Mouse (Mus musculus) adrenal gland, adult 18-20 months (tissue): ENCODE data around the gene Hsd3b4. TPM values are rescaled to one million over a fixed set of nuclear protein-coding genes. Genes with fewer than 3 reads are reported as not detected.
"Not testable (repeated sequence)": the region's sequence is repeated elsewhere in the genome, so short reads cannot be mapped to it uniquely, and the experiment has no call there.

ENCODE experiments used
- DNase-seq, 2 experiments: peaks; one replicate each; pipeline ENCODE4 v3.0.0; 2021 to 2022; ENCODE audit warnings: low spot score in 2 of 2
- long read RNA-seq, 2 experiments: library from polyadenylated mRNA; stranded (forward); transcript quantifications; one replicate each; pipeline ENCODE4 v2.0.0; 2021
- total RNA-seq, 2 experiments: library from RNA; stranded (reverse); gene quantifications; 1 replicate in 1 of 2; 2 replicates in 1 of 2; pipeline ENCODE4 v1.2.3; 2021

The Hsd3b4 gene
- not detected for total RNA-seq
- long read RNA-seq, experiment 1, result 0 reads
- long read RNA-seq, experiment 2, result 0 reads

- DNase-seq, result not testable (repeated sequence)
These were observed at the start of gene Hsd3b4 for GRCm38 (mm10) chr3:98510414-98510813. Gene Hsd3b4, minus strand, starts transcription at chr3:98510514.

- not testable (repeated sequence) for DNase-seq
These were observed 40.5 kb upstream of the Hsd3b4 start for GRCm38 (mm10) chr3:98550832-98551231.

DNA sequence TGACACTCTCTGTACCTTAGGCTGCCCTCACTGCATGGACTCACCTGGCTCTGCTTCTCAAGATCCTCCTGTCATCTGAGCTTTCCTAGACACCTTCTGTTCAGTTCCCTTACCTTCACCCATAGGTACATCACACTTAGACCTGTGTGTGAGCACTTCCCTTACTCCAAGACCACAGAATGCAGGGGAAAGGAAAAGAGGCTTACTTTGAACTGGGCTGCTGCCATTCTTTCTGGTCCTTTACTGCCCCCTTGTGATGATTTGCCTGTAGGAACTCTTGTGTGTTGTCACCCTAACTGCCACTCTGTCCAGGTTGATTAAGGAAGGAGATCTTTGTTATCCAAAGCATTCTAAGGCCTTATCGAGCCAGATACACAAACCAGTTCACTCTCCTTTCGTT, 39.9 kb upstream of the Hsd3b4 start:
- not testable (repeated sequence) for DNase-seq

DNA sequence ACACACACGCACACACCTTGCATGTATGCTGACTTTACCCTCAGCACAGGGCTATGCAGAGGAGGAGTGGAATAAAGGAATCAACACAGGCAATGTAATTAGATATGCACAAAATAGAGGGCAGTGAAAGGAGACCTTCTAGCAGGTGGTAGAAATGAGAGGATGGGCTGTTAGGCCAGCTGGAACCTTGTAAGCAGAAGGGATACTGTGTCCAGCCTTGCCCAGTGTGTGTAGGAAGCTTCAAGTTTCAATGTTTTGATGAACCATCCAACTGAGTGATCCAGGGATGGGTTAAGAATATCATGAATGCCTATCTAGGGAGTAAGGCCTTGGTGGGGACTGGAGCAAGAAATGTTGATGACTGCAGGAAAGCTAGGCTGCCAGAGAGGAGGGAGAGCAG, 38.2 kb upstream of the Hsd3b4 start:
- not testable (repeated sequence) for DNase-seq

DNA sequence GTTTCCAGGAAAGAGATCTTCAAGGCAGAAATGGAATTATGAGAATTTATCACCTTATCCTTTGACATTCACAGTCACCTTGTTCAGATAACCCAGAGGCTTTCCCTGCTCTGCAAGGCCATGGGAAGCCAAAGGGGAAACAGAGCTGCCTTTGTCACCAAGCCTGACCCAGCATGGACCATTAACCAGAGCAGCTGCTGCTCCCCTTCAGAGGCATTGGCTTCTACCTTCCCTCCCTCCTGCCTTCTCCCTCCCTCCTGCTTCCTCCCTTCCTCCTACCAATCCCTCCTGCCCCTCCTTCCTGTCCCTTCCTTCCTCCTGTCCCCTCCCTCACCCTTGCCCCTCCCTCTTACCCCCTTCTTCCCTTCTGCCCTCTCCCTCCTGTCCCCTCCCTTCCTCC, 37.3 kb upstream of the Hsd3b4 start:
- not testable (repeated sequence) for DNase-seq

- not testable (repeated sequence) for DNase-seq
These were observed 14.7 kb upstream of the Hsd3b4 start for GRCm38 (mm10) chr3:98524978-98525377.

GRCm38 (mm10) chr3:98524552-98524951, 14.2 kb upstream of the Hsd3b4 start:
- not testable (repeated sequence) for DNase-seq

DNA sequence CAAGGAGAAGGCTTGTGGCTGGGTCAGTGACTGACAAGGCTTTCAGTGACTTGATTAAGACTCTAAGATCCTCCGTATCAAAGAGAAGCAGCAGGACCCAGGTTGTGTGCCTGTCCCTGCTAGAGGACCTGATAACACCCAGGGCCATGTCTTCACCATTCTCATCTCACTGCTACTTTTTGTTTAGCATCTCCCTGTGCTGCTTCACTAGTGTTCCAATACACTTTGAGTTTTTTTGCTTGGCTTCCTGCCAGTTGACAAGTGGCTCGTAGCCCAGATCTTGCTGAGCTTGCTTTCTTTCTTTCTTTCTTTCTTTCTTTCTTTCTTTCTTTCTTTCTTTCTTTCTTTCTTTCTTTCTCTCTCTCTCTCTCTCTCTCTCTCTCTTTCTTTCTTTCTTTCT, 12.5 kb upstream of the Hsd3b4 start:
- not testable (repeated sequence) for DNase-seq

- not testable (repeated sequence) for DNase-seq
These were observed 3.1 kb downstream of the Hsd3b4 start for GRCm38 (mm10) chr3:98507229-98507628.

GRCm38 (mm10) chr3:98497401-98497800, 12.9 kb downstream of the Hsd3b4 start:
- not testable (repeated sequence) for DNase-seq

DNA sequence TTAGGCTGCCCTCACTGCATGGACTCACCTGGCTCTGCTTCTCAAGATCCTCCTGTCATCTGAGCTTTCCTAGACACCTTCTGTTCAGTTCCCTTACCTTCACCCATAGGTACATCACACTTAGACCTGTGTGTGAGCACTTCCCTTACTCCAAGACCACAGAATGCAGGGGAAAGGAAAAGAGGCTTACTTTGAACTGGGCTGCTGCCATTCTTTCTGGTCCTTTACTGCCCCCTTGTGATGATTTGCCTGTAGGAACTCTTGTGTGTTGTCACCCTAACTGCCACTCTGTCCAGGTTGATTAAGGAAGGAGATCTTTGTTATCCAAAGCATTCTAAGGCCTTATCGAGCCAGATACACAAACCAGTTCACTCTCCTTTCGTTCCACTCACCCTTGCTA, 13.6 kb downstream of the Hsd3b4 start:
- DNase-seq, result not testable (repeated sequence)

DNA sequence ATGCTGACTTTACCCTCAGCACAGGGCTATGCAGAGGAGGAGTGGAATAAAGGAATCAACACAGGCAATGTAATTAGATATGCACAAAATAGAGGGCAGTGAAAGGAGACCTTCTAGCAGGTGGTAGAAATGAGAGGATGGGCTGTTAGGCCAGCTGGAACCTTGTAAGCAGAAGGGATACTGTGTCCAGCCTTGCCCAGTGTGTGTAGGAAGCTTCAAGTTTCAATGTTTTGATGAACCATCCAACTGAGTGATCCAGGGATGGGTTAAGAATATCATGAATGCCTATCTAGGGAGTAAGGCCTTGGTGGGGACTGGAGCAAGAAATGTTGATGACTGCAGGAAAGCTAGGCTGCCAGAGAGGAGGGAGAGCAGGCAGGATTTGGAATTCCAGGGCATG, 15.3 kb downstream of the Hsd3b4 start:
- DNase-seq, result not testable (repeated sequence)

GRCm38 (mm10) chr3:98494184-98494583, 16.1 kb downstream of the Hsd3b4 start:
- not testable (repeated sequence) for DNase-seq

GRCm38 (mm10) chr3:98471499-98471898, 38.8 kb downstream of the Hsd3b4 start:
- not testable (repeated sequence) for DNase-seq

GRCm38 (mm10) chr3:98471057-98471456, 39.3 kb downstream of the Hsd3b4 start:
- not testable (repeated sequence) for DNase-seq

DNA sequence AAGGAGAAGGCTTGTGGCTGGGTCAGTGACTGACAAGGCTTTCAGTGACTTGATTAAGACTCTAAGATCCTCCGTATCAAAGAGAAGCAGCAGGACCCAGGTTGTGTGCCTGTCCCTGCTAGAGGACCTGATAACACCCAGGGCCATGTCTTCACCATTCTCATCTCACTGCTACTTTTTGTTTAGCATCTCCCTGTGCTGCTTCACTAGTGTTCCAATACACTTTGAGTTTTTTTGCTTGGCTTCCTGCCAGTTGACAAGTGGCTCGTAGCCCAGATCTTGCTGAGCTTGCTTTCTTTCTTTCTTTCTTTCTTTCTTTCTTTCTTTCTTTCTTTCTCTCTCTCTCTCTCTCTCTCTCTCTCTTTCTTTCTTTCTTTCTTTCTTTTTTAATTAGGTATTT, 41.0 kb downstream of the Hsd3b4 start:
- DNase-seq, result not testable (repeated sequence)

DNA sequence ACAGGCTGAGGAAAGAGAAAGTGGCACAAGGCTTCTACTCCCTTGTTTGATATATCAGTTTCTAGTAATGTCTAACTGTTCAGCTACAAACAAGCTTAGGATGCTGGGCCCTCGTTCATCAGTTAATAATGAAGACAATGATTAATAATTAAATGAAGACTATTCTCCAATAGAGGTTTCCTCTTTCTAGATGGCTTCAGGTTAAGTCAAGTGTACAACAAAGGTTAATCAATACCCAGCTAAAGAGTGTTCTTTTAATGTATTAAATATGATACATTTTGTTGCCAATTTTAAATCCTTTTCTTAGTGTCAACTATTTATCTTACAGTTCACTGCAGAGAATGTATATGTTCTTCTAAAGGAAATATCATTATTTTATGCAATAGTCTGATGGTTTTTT, 53.3 kb downstream of the Hsd3b4 start, which contains the start of gene Gm4450:
TSS of gene Gm4450 (minus strand) at position 101 of the 400 bp plus-strand sequence.
- not testable (repeated sequence) for DNase-seq

GRCm38 (mm10) chr3:98453786-98454185, 56.5 kb downstream of the Hsd3b4 start:
- not testable (repeated sequence) for DNase-seq

Other genes with a start within 250 kb of the Hsd3b4 start
- 10 to 100 TPM; 14.1 to 18.3 TPM for gene Hmgcs2, start 230.1 kb downstream of the Hsd3b4 start, total RNA-seq
- gene Phgdh, start 170.5 kb downstream of the Hsd3b4 start, total RNA-seq, result 10 to 100 TPM in 1 of 2 experiments, 1 to 10 TPM in 1; 9.5 to 30.8 TPM
- 1 to 10 TPM; 3.8 to 5.9 TPM for gene Zfp697, start 128.1 kb downstream of the Hsd3b4 start, total RNA-seq
- not detected for gene Gm4450, start 53.4 kb downstream of the Hsd3b4 start, total RNA-seq
- not detected for gene Gm10681, start 78.3 kb upstream of the Hsd3b4 start, total RNA-seq
- gene Hsd3b5, start 119.7 kb upstream of the Hsd3b4 start, total RNA-seq, result not detected
- gene Hsd3b2, start 214.0 kb upstream of the Hsd3b4 start, total RNA-seq, result not detected